Mouse (Mus musculus): ENCODE data around the gene Atp9a. TPM values are rescaled to one million over a fixed set of nuclear protein-coding genes. Genes with fewer than 3 reads are reported as not detected.

Gene Atp9a
- total RNA-seq, 2 experiments from 2014 or later = 448 to 467 TPM

Small RNA genes lying within 50 kb of the gene (microRNA-seq; reads per million reads assigned to microRNA genes)
- 15.7 reads per million, percentile 33 among the genes with 10 or more reads in this experiment for gene Mir7004

Other genes with a start within 250 kb of the Atp9a start
- 1 to 10 TPM; 6.0 to 6.2 TPM for gene Nfatc2, start 140.8 kb downstream of the Atp9a start, total RNA-seq (2021)
- not detected for gene Sall4, start 25.5 kb upstream of the Atp9a start, total RNA-seq (2021)
- 10 to 100 TPM; 21.2 to 23.7 TPM for gene Zfp64, start 213.2 kb upstream of the Atp9a start, total RNA-seq (2021)